Mouse (Mus musculus) cortical plate, adult 2 months (tissue): ENCODE measurements around the gene Coro7.

Experiments
- CTCF ChIP-seq: fragments of 200-500 bp; IDR thresholded peaks from 2 replicates; pipeline ENCODE4 v1.5.1; 2011; ENCODE audit warnings: mild to moderate bottlenecking, control low read depth, low read length; ENCODE audit not compliant: insufficient read depth; ENCODE audit errors: extremely low read depth
- POLR2A ChIP-seq: fragments of 200-500 bp; IDR thresholded peaks from 2 replicates; pipeline ENCODE4 v1.6.1; 2011; ENCODE audit warnings: mild to moderate bottlenecking, low read length, control low read depth; ENCODE audit not compliant: insufficient read depth; ENCODE audit errors: extremely low read depth

GRCm38 (mm10) chr16:4650161-4650560, 29.4 kb downstream of the Coro7 start:
- TF ChIP-seq POLR2A (no peak), CTCF (no peak)
